Mouse (Mus musculus): ENCODE data around the gene Ceacam18. TPM values are rescaled to one million over a fixed set of nuclear protein-coding genes. Genes with fewer than 3 reads are reported as not detected.

Ceacam18 gene
- polyA plus RNA-seq, 1 experiment from 2014 or later = not detected

Other genes starting within 250 kb of the Ceacam18 start
- 0.35 and 0.45 TPM in 2 replicates for gene Siglecg, start 226.5 kb upstream of the Ceacam18 start, polyA plus RNA-seq (2015; fragmentation: Nextera tagmentation; extraction: Ambion mirVana)
- not detected in 2 replicates for gene Lim2, start 207.0 kb upstream of the Ceacam18 start, polyA plus RNA-seq (2015; fragmentation: Nextera tagmentation; extraction: Ambion mirVana)
- gene Nkg7, start 197.6 kb upstream of the Ceacam18 start, polyA plus RNA-seq (2015; fragmentation: Nextera tagmentation; extraction: Ambion mirVana) = 1.2 and 7.7 TPM in 2 replicates
- not detected in 2 replicates for gene Cldnd2, start 193.9 kb upstream of the Ceacam18 start, polyA plus RNA-seq (2015; fragmentation: Nextera tagmentation; extraction: Ambion mirVana)
- 331 and 333 TPM in 2 replicates for gene Etfb, start 190.6 kb upstream of the Ceacam18 start, polyA plus RNA-seq (2015; fragmentation: Nextera tagmentation; extraction: Ambion mirVana)
- gene Gm45233, start 190.6 kb upstream of the Ceacam18 start, polyA plus RNA-seq (2015; fragmentation: Nextera tagmentation; extraction: Ambion mirVana) = 0.45 TPM in 1 of 2 replicates, not detected in the other
- gene Vsig10l, start 171.6 kb upstream of the Ceacam18 start, polyA plus RNA-seq (2015; fragmentation: Nextera tagmentation; extraction: Ambion mirVana) = 2.0 and 2.7 TPM in 2 replicates
- gene Iglon5, start 144.6 kb upstream of the Ceacam18 start, polyA plus RNA-seq (2015; fragmentation: Nextera tagmentation; extraction: Ambion mirVana) = 0.39 and 0.48 TPM in 2 replicates
- not detected in 2 replicates for gene 4931406B18Rik, start 128.8 kb upstream of the Ceacam18 start, polyA plus RNA-seq (2015; fragmentation: Nextera tagmentation; extraction: Ambion mirVana)
- gene Cd33, start 90.3 kb upstream of the Ceacam18 start, polyA plus RNA-seq (2015; fragmentation: Nextera tagmentation; extraction: Ambion mirVana) = 1.2 and 1.7 TPM in 2 replicates
- 3.5 and 4.4 TPM in 2 replicates for gene Zfp658, start 72.5 kb upstream of the Ceacam18 start, polyA plus RNA-seq (2015; fragmentation: Nextera tagmentation; extraction: Ambion mirVana)
- gene Zfp719, start 55.1 kb upstream of the Ceacam18 start, polyA plus RNA-seq (2015; fragmentation: Nextera tagmentation; extraction: Ambion mirVana) = 13.1 and 13.5 TPM in 2 replicates
- gene Zfp819, start 27.5 kb upstream of the Ceacam18 start, polyA plus RNA-seq (2015; fragmentation: Nextera tagmentation; extraction: Ambion mirVana) = 0.15 and 0.33 TPM in 2 replicates
- gene Siglece, start 25.5 kb downstream of the Ceacam18 start, polyA plus RNA-seq (2015; fragmentation: Nextera tagmentation; extraction: Ambion mirVana) = 0.74 and 1.0 TPM in 2 replicates
- gene Ctu1, start 37.3 kb downstream of the Ceacam18 start, polyA plus RNA-seq (2015; fragmentation: Nextera tagmentation; extraction: Ambion mirVana) = 13.9 and 14.2 TPM in 2 replicates
- not detected in 2 replicates for gene Klk14, start 55.7 kb downstream of the Ceacam18 start, polyA plus RNA-seq (2015; fragmentation: Nextera tagmentation; extraction: Ambion mirVana)
- 2.6 and 3.0 TPM in 2 replicates for gene Klk13, start 77.9 kb downstream of the Ceacam18 start, polyA plus RNA-seq (2015; fragmentation: Nextera tagmentation; extraction: Ambion mirVana)
- gene Klk12, start 134.2 kb downstream of the Ceacam18 start, polyA plus RNA-seq (2015; fragmentation: Nextera tagmentation; extraction: Ambion mirVana) = not detected in 2 replicates
- 0.14 and 0.42 TPM in 2 replicates for gene Klk11, start 139.9 kb downstream of the Ceacam18 start, polyA plus RNA-seq (2015; fragmentation: Nextera tagmentation; extraction: Ambion mirVana)
- gene Klk10, start 146.3 kb downstream of the Ceacam18 start, polyA plus RNA-seq (2015; fragmentation: Nextera tagmentation; extraction: Ambion mirVana) = 1.8 and 1.9 TPM in 2 replicates
- gene Klk9, start 157.2 kb downstream of the Ceacam18 start, polyA plus RNA-seq (2015; fragmentation: Nextera tagmentation; extraction: Ambion mirVana) = 0.16 TPM in 1 of 2 replicates, not detected in the other
- gene Klk8, start 162.9 kb downstream of the Ceacam18 start, polyA plus RNA-seq (2015; fragmentation: Nextera tagmentation; extraction: Ambion mirVana) = 21.4 and 22.4 TPM in 2 replicates
- gene Klk7, start 176.6 kb downstream of the Ceacam18 start, polyA plus RNA-seq (2015; fragmentation: Nextera tagmentation; extraction: Ambion mirVana) = not detected in 2 replicates
- not detected in 2 replicates for gene Klk6, start 189.8 kb downstream of the Ceacam18 start, polyA plus RNA-seq (2015; fragmentation: Nextera tagmentation; extraction: Ambion mirVana)
- gene Klk5, start 207.3 kb downstream of the Ceacam18 start, polyA plus RNA-seq (2015; fragmentation: Nextera tagmentation; extraction: Ambion mirVana) = not detected in 2 replicates
- gene Klk4, start 246.5 kb downstream of the Ceacam18 start, polyA plus RNA-seq (2015; fragmentation: Nextera tagmentation; extraction: Ambion mirVana) = not detected in 2 replicates

All from lung, embryonic 15.5 days (tissue).